Mouse (Mus musculus) liver, adult 2 months (tissue): ENCODE measurements around the gene Ticam1. TPM values are rescaled to one million over a fixed set of nuclear protein-coding genes. Genes with fewer than 3 reads are reported as not detected.

Experiments used
- DNase-seq: peaks from one replicate; pipeline ENCODE4 v3.0.0-alpha.2; 2011; ENCODE audit warnings: low read depth, low spot score; ENCODE audit errors: extremely low read depth
- H3K27ac ChIP-seq: fragments of 200-500 bp; replicated peaks from 2 replicates; pipeline ENCODE4 v1.5.1; 2012; ENCODE audit warnings: low read depth, mild to moderate bottlenecking, control low read depth, inconsistent platforms, low read length; ENCODE audit not compliant: insufficient read depth
- H3K27me3 ChIP-seq: fragments of 200-500 bp; 2 replicates; pipeline ENCODE4 v1.6.1; 2012; ENCODE audit warnings: mild to moderate bottlenecking, moderate library complexity, low read length, inconsistent platforms; ENCODE audit not compliant: control insufficient read depth, insufficient read depth
- H3K36me3 ChIP-seq: fragments of 200-500 bp; 2 replicates; pipeline ENCODE4 v1.6.1; 2012; ENCODE audit warnings: low read length, inconsistent platforms; ENCODE audit not compliant: control insufficient read depth, insufficient read depth
- H3K4me1 ChIP-seq: fragments of 200-500 bp; 2 replicates; pipeline ENCODE4 v1.6.1; 2011; ENCODE audit warnings: low read length; ENCODE audit not compliant: control insufficient read depth, insufficient read depth
- H3K4me3 ChIP-seq: fragments of 200-500 bp; 2 replicates; pipeline ENCODE4 v1.5.1; 2011; ENCODE audit warnings: low read depth, mild to moderate bottlenecking, control low read depth, low read length, moderate library complexity; ENCODE audit not compliant: insufficient read depth
- H3K79me2 ChIP-seq: fragments of 200-500 bp; 2 replicates; pipeline ENCODE4 v1.6.1; 2012; ENCODE audit warnings: inconsistent platforms, mild to moderate bottlenecking, low read length, moderate library complexity; ENCODE audit not compliant: control insufficient read depth, insufficient read depth
- H3K9ac ChIP-seq: fragments of 200-500 bp; 2 replicates; pipeline ENCODE4 v1.6.1; 2012; ENCODE audit warnings: low read depth, mild to moderate bottlenecking, control low read depth, inconsistent platforms, low read length
- CTCF ChIP-seq: fragments of 200-500 bp; IDR thresholded peaks from 2 replicates; pipeline ENCODE4 v1.5.1; 2011; ENCODE audit warnings: low read depth, low read length, control low read depth
- POLR2A ChIP-seq: fragments of 200-500 bp; IDR thresholded peaks from 2 replicates; pipeline ENCODE4 v1.6.1; 2011; ENCODE audit warnings: low read length, control low read depth; ENCODE audit not compliant: insufficient read depth; ENCODE audit errors: extremely low read depth
- WGBS: fragments of 180-500 bp; shearing (Covaris S2); methylation state at CpG from one replicate; pipeline ENCODE4 v1.1.7; 2018; 5-methylcytosine and 5-hydroxymethylcytosine counted together
- polyA plus RNA-seq: library from polyadenylated mRNA; depleted of rRNA; stranded (reverse); fragments of >200 nt; gene quantifications from 2 replicates; pipeline ENCODE4 v1.2.3, GENCODE M21; 2012; rRNA removed
- total RNA-seq: library from RNA; depleted of rRNA; stranded (reverse); fragments of >200 nt; gene quantifications from 2 replicates; pipeline ENCODE4 v1.2.3, GENCODE M21; 2014; rRNA removed

Ticam1 gene
- total and polyA plus RNA-seq, 2 experiments: 2.5 to 27.7 TPM

GRCm38 (mm10) chr17:56229943-56230342 is 46.6 kb downstream of the Ticam1 start:
- H3K27me3 ChIP-seq: no peaks in the 10 kb centered on the region
- H3K9ac ChIP-seq: no peak overlapping the region
- H3K4me1 ChIP-seq: no peaks in the 10 kb centered on the region
- no peak for DNase-seq
- 81% methylated on average over 10 of the region's 10 CpGs for WGBS
- no peaks in the 10 kb centered on the region for H3K36me3 ChIP-seq
- H3K79me2 ChIP-seq: no peaks in the 10 kb centered on the region
- H3K27ac ChIP-seq: no peak overlapping the region
- H3K4me3 ChIP-seq: no peak overlapping the region
- no peak for TF ChIP-seq POLR2A
- TF ChIP-seq CTCF: no peak

GRCm38 (mm10) chr17:56226566-56226965 is 50.0 kb downstream of the Ticam1 start:
- Histone ChIP-seq H3K4me3 (no peak overlapping the region), H3K27ac (no peak overlapping the region), H3K36me3 (no peaks in the 10 kb centered on the region), H3K9ac (no peak overlapping the region), H3K79me2 (no peaks in the 10 kb centered on the region), H3K27me3 (no peaks in the 10 kb centered on the region), H3K4me1 (no peaks in the 10 kb centered on the region)
- no peak for TF ChIP-seq CTCF
- TF ChIP-seq POLR2A: no peak
- no peak for DNase-seq
- WGBS: 82% methylated on average over 3 of the region's 3 CpGs

GRCm38 (mm10) chr17:56224916-56225315 is 51.7 kb downstream of the Ticam1 start:
- H3K36me3 ChIP-seq: no peaks in the 10 kb centered on the region
- WGBS: 56% methylated on average over 1 of the region's 1 CpGs
- peaks cover 3% of the 10 kb centered on the region; the same call in 1 of the 2 replicates for H3K4me1 ChIP-seq
- TF ChIP-seq CTCF (no peak), POLR2A (no peak)
- no peak for DNase-seq
- H3K9ac ChIP-seq: no peak overlapping the region
- H3K27me3 ChIP-seq: no peaks in the 10 kb centered on the region
- H3K27ac ChIP-seq: no peak overlapping the region
- H3K79me2 ChIP-seq: no peaks in the 10 kb centered on the region
- H3K4me3 ChIP-seq: no peak overlapping the region

- no peak overlapping the region for H3K9ac ChIP-seq
- no peaks in the 10 kb centered on the region for H3K36me3 ChIP-seq
- peak; percentile 91 for DNase-seq
- H3K79me2 ChIP-seq: peaks cover 26% of the 10 kb centered on the region
- H3K4me3 ChIP-seq: no peak overlapping the region
- WGBS: 6% methylated on average over 3 of the region's 3 CpGs
- H3K27me3 ChIP-seq: no peaks in the 10 kb centered on the region
- TF ChIP-seq CTCF: no peak
- no peak for TF ChIP-seq POLR2A
- H3K4me1 ChIP-seq: peaks cover 22% of the 10 kb centered on the region
- peak overlapping the region; percentile 93 for H3K27ac ChIP-seq
These were observed 56.8 kb downstream of the Ticam1 start for GRCm38 (mm10) chr17:56219805-56220204.

Other genes with a start within 250 kb of the Ticam1 start
- 8.8 and 10.5 TPM in 2 replicates for gene Sh3gl1, start 240.2 kb downstream of the Ticam1 start, total RNA-seq
- gene Sh3gl1, start 240.2 kb downstream of the Ticam1 start, polyA plus RNA-seq: 33.5 and 40.0 TPM in 2 replicates
- 0.37 and 0.81 TPM in 2 replicates for gene Chaf1a, start 236.3 kb downstream of the Ticam1 start, total RNA-seq
- gene Chaf1a, start 236.3 kb downstream of the Ticam1 start, polyA plus RNA-seq: 0.26 and 0.31 TPM in 2 replicates
- 34.9 and 42.9 TPM in 2 replicates for gene Ubxn6, start 201.8 kb downstream of the Ticam1 start, total RNA-seq
- 55.8 and 56.0 TPM in 2 replicates for gene Ubxn6, start 201.8 kb downstream of the Ticam1 start, polyA plus RNA-seq
- 11.3 and 13.8 TPM in 2 replicates for gene Hdgfl2, start 197.2 kb downstream of the Ticam1 start, total RNA-seq
- 29.0 and 30.2 TPM in 2 replicates for gene Hdgfl2, start 197.2 kb downstream of the Ticam1 start, polyA plus RNA-seq
- 2.1 and 2.3 TPM in 2 replicates for gene Plin4, start 167.0 kb downstream of the Ticam1 start, total RNA-seq
- 1.8 and 2.8 TPM in 2 replicates for gene Plin4, start 167.0 kb downstream of the Ticam1 start, polyA plus RNA-seq
- 19.2 and 24.6 TPM in 2 replicates for gene Plin5, start 159.2 kb downstream of the Ticam1 start, total RNA-seq
- gene Plin5, start 159.2 kb downstream of the Ticam1 start, polyA plus RNA-seq: 42.7 and 58.2 TPM in 2 replicates
- 90.0 and 116 TPM in 2 replicates for gene Lrg1, start 154.8 kb downstream of the Ticam1 start, total RNA-seq
- gene Lrg1, start 154.8 kb downstream of the Ticam1 start, polyA plus RNA-seq: 543 and 600 TPM in 2 replicates
- 1.3 TPM in 2 replicates for gene Sema6b, start 136.4 kb downstream of the Ticam1 start, total RNA-seq
- gene Sema6b, start 136.4 kb downstream of the Ticam1 start, polyA plus RNA-seq: 2.7 and 3.9 TPM in 2 replicates
- gene Tnfaip8l1, start 114.3 kb downstream of the Ticam1 start, total RNA-seq: 16.2 and 20.9 TPM in 2 replicates
- gene Tnfaip8l1, start 114.3 kb downstream of the Ticam1 start, polyA plus RNA-seq: 21.8 and 25.5 TPM in 2 replicates
- 89.4 and 91.1 TPM in 2 replicates for gene Mydgf, start 92.9 kb downstream of the Ticam1 start, total RNA-seq
- 81.1 and 86.0 TPM in 2 replicates for gene Mydgf, start 92.9 kb downstream of the Ticam1 start, polyA plus RNA-seq
- 10.7 and 20.1 TPM in 2 replicates for gene Dpp9, start 57.9 kb downstream of the Ticam1 start, total RNA-seq
- 55.4 and 60.3 TPM in 2 replicates for gene Dpp9, start 57.9 kb downstream of the Ticam1 start, polyA plus RNA-seq
- 11.5 and 12.1 TPM in 2 replicates for gene Fem1a, start 20.0 kb downstream of the Ticam1 start, total RNA-seq
- gene Fem1a, start 20.0 kb downstream of the Ticam1 start, polyA plus RNA-seq: 16.6 and 18.9 TPM in 2 replicates
- gene Plin3, start 16.1 kb upstream of the Ticam1 start, total RNA-seq: 23.0 and 28.1 TPM in 2 replicates
- gene Plin3, start 16.1 kb upstream of the Ticam1 start, polyA plus RNA-seq: 20.6 and 21.5 TPM in 2 replicates
- gene Arrdc5, start 23.5 kb upstream of the Ticam1 start, total RNA-seq: not detected in 2 replicates
- gene Arrdc5, start 23.5 kb upstream of the Ticam1 start, polyA plus RNA-seq: not detected in 2 replicates
- 0.92 and 2.7 TPM in 2 replicates for gene Uhrf1, start 26.5 kb upstream of the Ticam1 start, total RNA-seq
- 0.20 and 0.22 TPM in 2 replicates for gene Uhrf1, start 26.5 kb upstream of the Ticam1 start, polyA plus RNA-seq
- gene Kdm4b, start 49.3 kb upstream of the Ticam1 start, total RNA-seq: 9.5 and 10.4 TPM in 2 replicates
- 13.0 and 15.6 TPM in 2 replicates for gene Kdm4b, start 49.3 kb upstream of the Ticam1 start, polyA plus RNA-seq
- 4.4 and 6.0 TPM in 2 replicates for gene Ptprs, start 199.7 kb upstream of the Ticam1 start, total RNA-seq
- 7.5 and 10.2 TPM in 2 replicates for gene Ptprs, start 199.7 kb upstream of the Ticam1 start, polyA plus RNA-seq
- gene Znrf4, start 235.6 kb upstream of the Ticam1 start, total RNA-seq: not detected in 2 replicates
- not detected in 2 replicates for gene Znrf4, start 235.6 kb upstream of the Ticam1 start, polyA plus RNA-seq